Mouse (Mus musculus): ENCODE measurements around the gene 1600012H06Rik.
"Not testable (repeated sequence)": the region's sequence is repeated elsewhere in the genome, so short reads cannot be mapped to it uniquely, and the experiment has no call there.

The 1600012H06Rik gene

GRCm38 (mm10) chr17:14943009-14943728 is at the start of gene 1600012H06Rik, which contains the start of gene Wdr27:
Gene 1600012H06Rik, plus strand, starts transcription at chr17:14943184.
Gene Wdr27, minus strand, starts transcription at chr17:14943158.
- in situ Hi-C loops (cut with MboI, MseI), result no loop called here

GRCm38 (mm10) chr17:14895058-14895457 is 47.9 kb upstream of the 1600012H06Rik start:
- in situ Hi-C loops (cut with MboI, MseI), result not testable (repeated sequence)

GRCm38 (mm10) chr17:14898972-14899371 is 44.0 kb upstream of the 1600012H06Rik start:
- in situ Hi-C loops (cut with MboI, MseI), result no loop called here

GRCm38 (mm10) chr17:14903212-14903611 is 39.8 kb upstream of the 1600012H06Rik start:
- in situ Hi-C loops (cut with MboI, MseI), result loop anchor here (5.0 kb wide), 2 partner anchors 376 to 611 kb away; no protein-coding TSS in a partner anchor

GRCm38 (mm10) chr17:14904206-14904605 is 38.8 kb upstream of the 1600012H06Rik start:
- in situ Hi-C loops (cut with MboI, MseI), result loop anchor here (5.0 kb wide), 2 partner anchors 377 to 612 kb away; no protein-coding TSS in a partner anchor

- in situ Hi-C loops (cut with MboI, MseI), result loop anchor here (5.0 kb wide), 2 partner anchors 377 to 612 kb away; no protein-coding TSS in a partner anchor
These were observed 38.2 kb upstream of the 1600012H06Rik start for GRCm38 (mm10) chr17:14904637-14905265.

- in situ Hi-C loops (cut with MboI, MseI), result no loop called here
These were observed 36.4 kb upstream of the 1600012H06Rik start for GRCm38 (mm10) chr17:14906611-14907010.

- in situ Hi-C loops (cut with MboI, MseI), result no loop called here
These were observed 35.8 kb upstream of the 1600012H06Rik start for GRCm38 (mm10) chr17:14907136-14907535.

GRCm38 (mm10) chr17:14909331-14909730 is 33.7 kb upstream of the 1600012H06Rik start:
- in situ Hi-C loops (cut with MboI, MseI), result no loop called here

GRCm38 (mm10) chr17:14910771-14911170 is 32.2 kb upstream of the 1600012H06Rik start:
- in situ Hi-C loops (cut with MboI, MseI), result no loop called here

GRCm38 (mm10) chr17:14912420-14912819 is 30.6 kb upstream of the 1600012H06Rik start:
- in situ Hi-C loops (cut with MboI, MseI), result no loop called here

- in situ Hi-C loops (cut with MboI, MseI), result no loop called here
These were observed 30.0 kb upstream of the 1600012H06Rik start for GRCm38 (mm10) chr17:14912981-14913380.

GRCm38 (mm10) chr17:14914401-14914800 is 28.6 kb upstream of the 1600012H06Rik start:
- in situ Hi-C loops (cut with MboI, MseI), result no loop called here

GRCm38 (mm10) chr17:14917866-14918265 is 25.1 kb upstream of the 1600012H06Rik start:
- in situ Hi-C loops (cut with MboI, MseI), result no loop called here

- in situ Hi-C loops (cut with MboI, MseI), result no loop called here
These were observed 21.4 kb upstream of the 1600012H06Rik start for GRCm38 (mm10) chr17:14921582-14921981.

GRCm38 (mm10) chr17:14927644-14928218 is 15.3 kb upstream of the 1600012H06Rik start:
- in situ Hi-C loops (cut with MboI, MseI), result no loop called here

- in situ Hi-C loops (cut with MboI, MseI), result no loop called here
These were observed 14.4 kb upstream of the 1600012H06Rik start for GRCm38 (mm10) chr17:14928631-14929030.

GRCm38 (mm10) chr17:14930697-14931096 is 12.3 kb upstream of the 1600012H06Rik start:
- in situ Hi-C loops (cut with MboI, MseI), result no loop called here

- in situ Hi-C loops (cut with MboI, MseI), result no loop called here
These were observed 11.5 kb upstream of the 1600012H06Rik start for GRCm38 (mm10) chr17:14931469-14931868.

GRCm38 (mm10) chr17:14935280-14935679 is 7.7 kb upstream of the 1600012H06Rik start:
- in situ Hi-C loops (cut with MboI, MseI), result not testable (repeated sequence)

GRCm38 (mm10) chr17:14935841-14936605 is 7.0 kb upstream of the 1600012H06Rik start:
- in situ Hi-C loops (cut with MboI, MseI), result no loop called here

- in situ Hi-C loops (cut with MboI, MseI), result not testable (repeated sequence)
These were observed 803 bp upstream of the 1600012H06Rik start for GRCm38 (mm10) chr17:14942181-14942580.

Data from T-helper 2 cell (primary cell).